Mouse (Mus musculus) common myeloid progenitor, adult 5-6 weeks (primary cell): ENCODE data around the gene Fam72a. TPM values are rescaled to one million over a fixed set of nuclear protein-coding genes. Genes with fewer than 3 reads are reported as not detected.

ENCODE experiments used
- ATAC-seq: replicated peaks from 2 replicates; pipeline ENCODE4 v1.8.0; 2016; ENCODE audit warnings: low read depth, mild to moderate bottlenecking, moderate TSS enrichment, inconsistent platforms; ENCODE audit not compliant: poor library complexity, severe bottlenecking
- total RNA-seq: library from RNA; stranded (forward); fragments of 200-1000, 187-1606 nt; gene quantifications from 2 replicates; pipeline ENCODE4 v1.2.3, GENCODE M21; 2017

Gene Fam72a
- total RNA-seq, 1 experiment from 2014 or later, result 5.8 TPM

DNA sequence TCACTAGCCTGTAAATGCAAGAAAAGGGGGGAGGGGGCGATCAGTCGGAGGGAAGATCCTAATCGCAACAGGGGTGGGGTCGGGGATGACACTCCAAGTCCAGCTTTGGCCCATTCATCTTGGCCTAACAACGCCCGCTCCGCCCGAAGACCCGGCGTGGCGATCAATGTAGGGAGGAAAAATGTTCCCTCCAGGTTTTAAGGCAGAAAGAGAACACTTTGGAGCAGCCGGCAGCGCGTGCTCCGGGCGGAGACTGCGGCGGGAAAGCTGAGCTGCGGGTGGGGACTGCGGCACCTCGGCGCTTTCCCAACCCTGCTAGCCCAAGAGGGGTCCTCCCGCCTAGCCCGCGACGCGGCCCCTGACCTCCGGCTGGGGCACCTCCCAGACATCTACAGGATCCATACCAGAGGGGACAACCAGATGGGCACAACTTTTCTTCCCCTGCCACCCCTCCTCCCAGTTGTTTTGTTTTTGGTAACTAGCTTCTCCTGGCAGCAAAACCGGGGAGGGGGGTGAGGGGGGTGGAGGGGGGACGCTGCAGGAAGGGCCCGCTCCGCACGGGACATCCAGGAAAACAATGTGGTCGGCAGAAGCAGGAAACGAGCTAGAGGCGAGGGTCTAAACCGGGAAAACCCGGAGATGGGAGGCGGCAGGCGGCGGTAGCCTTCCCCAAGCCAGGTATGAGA lies 2.0 kb upstream of the Fam72a start:
- ATAC-seq, result no peak

DNA sequence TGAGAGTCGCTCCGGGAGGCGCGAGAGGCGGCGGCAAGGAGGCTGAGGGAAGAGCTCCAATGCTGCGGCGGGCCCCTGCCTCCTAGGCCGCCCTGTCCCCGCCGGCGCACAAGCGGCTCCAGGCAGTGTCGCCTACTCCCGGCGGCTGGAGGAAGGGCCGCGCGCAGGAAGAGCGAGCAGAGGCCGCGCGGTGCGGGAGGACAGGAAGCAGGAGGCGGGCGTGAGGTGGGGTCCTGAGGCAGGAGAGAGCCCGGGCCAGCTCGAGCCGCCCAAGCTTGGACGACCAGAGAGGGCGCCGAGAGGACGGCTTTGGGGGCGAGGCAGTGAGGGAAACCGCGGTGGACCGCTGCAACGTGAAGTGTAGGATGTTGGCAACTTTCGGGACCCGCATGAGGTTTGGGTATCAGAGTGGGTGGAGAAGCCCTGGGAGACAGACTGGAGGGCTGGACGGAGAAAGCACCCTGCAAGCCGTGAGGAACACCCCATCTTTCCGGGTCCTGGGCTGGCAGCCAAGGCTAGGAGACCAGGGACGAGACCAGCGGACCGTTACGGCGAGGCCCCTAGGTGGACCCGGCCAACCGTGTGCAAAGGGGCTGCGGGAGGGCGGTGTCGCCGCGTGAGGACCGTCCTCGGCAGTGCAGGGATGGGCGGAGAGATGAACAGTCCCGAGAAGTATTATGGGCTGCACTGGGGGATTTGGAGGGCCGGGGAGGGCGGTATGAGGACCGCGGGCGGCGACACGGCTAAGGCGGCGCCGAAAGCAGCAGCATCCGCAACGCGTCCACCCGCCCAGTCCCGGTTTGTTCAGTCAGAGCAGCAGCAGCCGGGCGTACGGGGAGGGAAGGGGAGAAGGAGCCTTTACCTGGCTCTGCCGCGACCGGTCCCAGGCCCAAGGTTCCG lies 1.1 kb upstream of the Fam72a start:
- ATAC-seq, result peak; percentile 3

DNA sequence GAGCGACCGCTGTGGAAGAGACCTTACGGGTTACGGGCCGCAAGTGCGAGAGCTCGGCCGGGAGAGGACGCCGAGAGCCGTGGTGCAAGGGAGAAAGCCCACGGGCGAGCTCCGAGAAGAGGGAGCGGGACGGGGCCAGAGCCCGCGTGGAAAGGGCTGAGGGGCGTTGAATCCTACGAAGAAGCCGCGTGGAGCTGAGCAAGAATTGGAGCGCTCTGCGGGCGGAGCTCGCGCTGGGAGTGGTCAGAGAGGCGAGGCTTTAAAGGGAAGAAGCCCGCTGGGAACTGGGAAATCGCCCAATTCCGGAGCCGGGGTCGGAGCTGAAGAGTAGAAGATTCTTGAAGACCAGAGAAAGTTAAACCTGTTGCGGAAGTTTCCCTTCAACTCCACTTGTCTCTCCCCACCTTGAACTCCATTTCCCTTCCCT lies 391 bp downstream of the Fam72a start:
- ATAC-seq, result peak; percentile 9

DNA sequence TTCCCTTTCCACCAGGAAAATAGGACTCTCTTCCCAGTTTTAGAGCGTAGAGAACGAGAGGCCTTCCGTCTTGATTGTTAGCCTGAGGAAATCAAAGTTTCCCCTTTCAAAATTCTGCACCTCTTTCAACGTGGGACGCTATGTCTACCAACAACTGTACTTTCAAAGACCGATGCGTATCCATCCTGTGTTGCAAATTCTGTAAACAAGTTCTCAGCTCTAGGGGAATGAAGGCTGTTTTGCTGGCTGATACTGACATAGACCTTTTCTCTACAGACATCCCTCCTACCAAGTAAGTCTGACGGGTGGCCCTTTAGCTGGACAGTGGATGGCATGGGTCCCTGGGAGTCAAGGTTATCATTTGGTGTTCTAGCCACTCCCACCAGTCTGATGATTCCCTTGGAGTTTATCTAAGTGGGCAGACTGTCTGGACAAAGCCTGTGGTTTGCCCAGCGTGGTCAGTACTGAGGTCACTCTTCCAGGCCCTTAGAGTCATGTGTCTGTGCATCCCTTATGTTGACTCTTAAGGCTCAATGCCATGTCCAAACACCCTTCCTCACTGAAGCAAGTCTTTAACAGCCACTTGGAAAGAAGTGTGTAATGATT lies 961 bp downstream of the Fam72a start:
- no peak for ATAC-seq

DNA sequence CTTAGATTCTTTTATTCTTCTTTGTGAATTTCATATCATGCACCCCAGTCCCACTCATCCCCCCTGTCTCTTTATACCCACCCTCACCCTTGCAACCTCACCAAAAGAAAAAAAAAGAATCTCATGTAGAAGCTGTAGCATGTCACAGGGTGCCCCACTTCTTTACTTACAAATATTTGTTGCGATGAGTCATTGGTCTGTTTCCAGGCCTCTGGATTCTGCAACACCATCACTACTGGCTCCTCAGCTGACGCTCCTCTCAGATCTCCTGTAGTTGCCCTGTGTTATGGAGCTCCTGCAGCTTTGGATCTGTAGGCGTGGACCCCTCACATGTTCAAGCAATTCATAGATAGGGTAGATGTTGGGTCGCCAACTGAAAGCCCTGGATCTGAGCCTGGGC lies 12.1 kb downstream of the Fam72a start:
- ATAC-seq, result no peak

DNA sequence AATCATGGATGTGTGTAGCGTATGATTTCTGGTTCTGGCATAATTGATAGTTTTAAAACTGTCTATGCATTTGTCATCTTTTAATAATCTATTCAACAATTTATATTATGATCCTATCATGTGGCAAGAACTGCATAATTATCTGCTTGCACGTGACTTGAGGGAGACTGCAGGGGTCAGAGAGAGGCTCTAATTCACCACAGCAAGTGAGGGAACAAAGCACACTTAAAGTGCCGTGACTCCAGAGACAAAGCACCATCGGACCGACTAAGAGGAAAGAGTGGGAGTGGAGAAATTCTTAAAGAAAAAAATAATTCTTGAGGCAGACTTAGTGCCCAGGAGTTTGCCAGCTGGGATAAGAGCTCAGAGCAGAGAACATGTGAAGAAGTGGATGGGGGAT lies 13.1 kb downstream of the Fam72a start:
- no peak for ATAC-seq

DNA sequence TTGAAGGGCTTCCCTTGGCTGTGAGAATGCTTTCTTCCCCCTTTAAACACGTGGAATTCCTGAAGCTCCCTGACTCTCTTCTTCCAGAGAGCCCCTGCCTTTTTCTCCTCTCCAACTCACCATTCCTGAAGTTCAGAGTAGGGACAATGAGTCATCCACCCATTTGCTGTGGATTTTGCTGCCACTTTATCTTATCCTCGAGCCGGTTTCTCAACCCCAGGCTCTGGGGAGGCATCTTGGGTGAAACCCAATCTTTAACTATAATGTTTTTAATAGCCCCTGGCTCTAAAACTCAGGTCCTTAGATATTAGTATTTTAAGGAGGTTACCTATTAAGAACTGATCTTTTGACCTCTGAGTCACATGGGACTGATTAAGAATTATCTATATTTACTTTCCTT lies 13.7 kb downstream of the Fam72a start:
- no peak for ATAC-seq

DNA sequence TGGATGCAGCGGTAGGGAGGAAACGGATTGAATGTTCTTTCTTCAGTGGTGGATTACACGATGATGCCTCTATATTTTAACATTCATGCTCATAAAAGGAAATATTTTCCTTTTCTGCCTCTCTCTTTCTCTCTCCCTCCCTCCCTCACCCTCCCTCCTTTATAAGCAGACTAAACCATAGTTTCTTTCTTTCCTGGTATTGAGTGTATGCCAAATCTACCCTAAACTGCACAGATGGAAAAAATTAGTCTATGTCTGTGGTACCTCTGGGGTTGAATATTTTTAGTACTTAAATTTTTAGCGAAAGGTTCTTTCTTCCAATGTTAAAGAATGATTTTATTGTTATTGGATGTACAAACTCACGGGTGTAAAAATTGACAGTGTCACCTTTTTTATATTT lies 14.2 kb downstream of the Fam72a start:
- no peak for ATAC-seq

DNA sequence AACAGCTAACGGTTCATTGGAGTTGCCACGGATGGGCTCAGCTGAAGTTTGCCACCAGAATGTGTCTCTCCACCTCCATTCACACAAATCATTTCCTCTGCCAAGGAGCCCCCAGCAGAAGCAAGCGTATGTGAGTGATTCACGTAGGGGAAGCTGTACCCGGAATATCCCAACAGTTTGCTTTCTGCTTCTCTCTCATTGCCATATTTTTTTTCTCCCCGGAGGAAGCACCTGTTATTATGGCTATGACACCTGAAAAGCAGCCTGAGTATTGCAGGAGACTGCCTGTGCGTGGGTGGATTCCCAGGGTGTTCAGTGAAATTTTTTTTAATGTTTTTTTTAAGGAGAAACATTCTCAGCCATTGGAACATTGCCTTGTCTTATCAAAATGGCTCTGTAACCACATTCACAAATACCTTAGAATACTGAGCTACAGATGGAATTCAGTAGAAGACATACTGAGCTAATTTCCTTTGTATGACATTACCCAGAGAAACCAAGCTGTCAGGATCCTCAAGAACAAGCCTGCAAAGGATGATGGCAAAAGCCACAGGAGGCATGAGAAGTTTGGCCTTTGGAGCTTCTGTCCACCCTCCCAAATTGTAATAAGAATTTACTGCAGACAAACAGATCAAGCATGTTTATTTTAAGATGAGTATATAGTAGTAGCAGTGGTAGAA lies 16.3 kb downstream of the Fam72a start:
- ATAC-seq, result no peak

DNA sequence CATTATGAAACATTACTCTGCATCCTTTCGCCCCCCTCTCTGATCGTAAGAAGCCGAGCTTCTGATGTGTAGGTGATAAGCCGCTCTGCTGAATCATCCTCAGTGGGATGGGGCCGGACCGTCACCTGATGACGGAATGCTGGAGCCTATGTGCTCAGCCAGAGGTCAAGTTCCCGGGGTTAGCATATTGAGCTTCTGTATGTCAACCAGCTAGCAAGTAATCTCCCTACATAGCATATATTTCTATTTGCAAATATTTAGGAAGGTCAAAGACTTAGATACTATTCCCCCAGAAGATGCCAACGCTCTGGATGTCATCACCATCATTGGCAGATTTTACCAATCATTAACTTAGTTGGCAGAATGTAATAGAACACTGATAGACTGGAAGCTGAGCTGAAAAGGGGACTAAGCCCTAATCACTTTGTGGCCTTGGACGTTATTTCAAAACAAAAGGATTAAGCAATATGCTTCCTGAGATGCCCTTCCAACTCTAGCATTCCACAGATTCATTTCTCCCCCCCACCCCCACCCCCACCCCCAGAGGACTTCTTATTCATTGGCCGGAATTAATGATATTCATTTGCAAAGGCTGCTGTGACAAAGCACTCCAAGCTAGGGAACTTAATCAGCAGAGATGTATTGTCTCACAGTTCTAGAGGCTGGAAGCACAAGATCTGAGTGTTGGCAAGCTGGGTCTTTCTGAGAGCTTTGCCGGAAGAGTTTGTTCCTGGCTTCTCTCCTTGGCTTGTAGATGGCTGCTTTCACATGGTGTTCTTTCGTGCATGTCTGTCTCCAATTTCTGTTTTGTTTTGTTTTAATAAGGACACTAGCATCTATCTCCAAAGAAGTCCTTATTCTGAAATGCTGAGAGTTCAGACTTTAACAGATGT lies 19.3 kb downstream of the Fam72a start:
- ATAC-seq, result no peak

DNA sequence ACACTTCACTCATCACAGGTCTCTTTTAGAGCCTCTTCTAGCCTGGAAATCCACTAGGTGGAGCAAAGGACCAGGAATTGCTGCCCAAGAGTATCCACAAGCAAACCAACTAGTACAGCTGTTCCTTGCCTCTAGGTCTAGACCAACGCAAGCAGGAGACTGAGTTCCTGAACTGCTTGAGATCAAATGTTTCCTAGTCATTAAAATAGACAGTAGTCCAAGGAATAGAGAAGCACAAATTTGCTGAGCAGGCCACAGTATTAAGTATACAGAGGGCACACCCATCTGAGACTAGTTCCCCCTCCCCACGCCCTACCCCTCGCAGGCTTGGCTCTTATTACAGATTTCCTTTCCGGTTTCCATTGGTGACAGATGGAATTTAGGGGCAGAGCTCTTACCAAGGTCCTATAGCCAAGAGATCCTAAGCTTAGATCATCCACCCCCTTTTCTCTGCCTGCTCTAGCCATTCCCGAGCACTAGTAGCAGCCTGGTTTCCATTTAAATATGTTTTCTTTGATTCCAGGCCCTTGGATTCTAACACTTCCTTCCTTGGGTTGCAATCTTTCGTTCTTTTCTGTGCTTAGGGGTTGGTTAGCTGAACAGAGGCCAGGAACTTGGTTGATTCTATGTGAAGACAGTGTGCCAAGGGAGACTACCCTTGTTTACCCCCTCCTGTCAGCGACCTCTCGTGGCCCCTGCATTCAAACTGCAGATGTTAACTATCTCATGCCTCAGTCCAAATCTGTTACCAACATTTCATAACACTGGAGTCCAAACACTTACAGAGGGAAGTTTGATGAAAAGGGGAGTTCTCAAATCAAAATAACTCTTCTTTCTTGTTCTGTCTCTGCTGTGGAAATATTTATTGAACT lies 21.0 kb downstream of the Fam72a start:
- no peak for ATAC-seq

DNA sequence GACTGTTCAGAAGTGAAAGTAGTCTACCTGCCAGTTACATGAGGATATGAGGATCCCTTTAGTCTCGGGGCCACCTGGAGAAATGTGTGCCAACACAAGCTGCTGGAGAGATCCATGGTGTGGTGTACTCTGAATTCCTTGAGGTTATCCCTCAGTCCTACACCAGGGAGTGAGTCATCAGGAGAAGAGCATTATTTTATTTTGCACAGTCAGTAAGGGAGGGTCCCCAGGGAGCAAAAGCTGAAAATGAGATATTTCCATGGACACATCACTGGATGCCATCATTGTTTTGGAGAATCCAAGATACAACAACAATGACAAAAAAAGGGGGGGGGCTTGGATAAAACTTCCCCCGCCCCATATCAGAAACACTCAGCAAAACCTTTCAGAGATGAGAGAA lies 24.3 kb downstream of the Fam72a start:
- no peak for ATAC-seq

DNA sequence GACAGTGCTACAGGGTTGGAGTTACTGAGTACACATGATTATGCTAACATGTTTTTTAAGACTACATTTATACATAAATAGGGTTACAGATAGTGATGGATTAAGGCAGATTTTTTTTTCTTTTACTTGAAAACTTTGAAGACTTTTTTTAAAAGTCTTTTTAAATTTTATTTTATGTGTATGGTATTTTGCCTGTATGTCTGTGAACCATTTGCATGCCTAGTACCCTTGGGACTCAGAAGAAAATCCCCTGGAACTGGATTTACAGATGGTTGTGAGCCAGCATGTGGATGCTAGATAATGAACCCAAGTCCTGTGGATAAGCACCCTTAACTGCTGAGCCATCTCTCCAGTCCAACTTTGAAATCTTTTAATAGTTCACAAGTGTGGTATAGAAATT lies 25.7 kb downstream of the Fam72a start:
- no peak for ATAC-seq

DNA sequence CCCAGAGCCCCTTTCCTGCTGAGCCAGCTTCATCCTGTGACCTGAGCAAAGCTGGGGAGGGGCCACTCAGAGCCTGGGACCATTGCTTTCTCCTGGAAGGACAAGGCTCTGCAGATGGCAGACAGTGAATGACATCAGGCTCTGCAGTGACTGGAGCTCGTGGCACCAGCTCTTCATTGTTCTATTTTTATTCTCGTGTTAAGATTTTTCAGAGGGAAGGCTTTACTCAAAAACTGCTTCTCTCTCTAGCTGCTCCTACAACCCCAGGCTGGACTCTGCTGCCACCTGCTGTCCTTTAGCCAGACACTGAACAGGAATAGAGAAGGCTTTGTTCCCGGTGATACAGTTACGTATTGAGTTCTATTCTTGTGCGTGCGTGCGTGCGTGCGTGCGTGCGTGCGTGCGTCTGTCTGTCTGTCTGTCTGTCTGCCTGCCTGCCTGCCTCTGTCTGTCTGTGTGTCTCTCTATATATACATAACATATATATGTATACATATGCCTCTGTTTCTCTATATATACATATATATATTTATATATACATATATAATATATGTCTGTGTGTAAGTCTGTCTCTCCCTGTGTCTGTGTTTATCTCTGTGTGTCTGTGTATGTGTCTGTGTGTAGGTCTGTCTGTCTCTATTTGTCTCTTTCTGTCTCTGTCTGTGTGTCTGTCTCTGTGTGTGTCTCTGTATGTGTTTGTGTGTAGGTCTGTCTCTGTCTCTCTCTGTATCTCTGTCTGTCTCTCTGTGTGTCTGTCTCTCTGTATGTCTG lies 27.5 kb downstream of the Fam72a start:
- peak; percentile 100 for ATAC-seq

DNA sequence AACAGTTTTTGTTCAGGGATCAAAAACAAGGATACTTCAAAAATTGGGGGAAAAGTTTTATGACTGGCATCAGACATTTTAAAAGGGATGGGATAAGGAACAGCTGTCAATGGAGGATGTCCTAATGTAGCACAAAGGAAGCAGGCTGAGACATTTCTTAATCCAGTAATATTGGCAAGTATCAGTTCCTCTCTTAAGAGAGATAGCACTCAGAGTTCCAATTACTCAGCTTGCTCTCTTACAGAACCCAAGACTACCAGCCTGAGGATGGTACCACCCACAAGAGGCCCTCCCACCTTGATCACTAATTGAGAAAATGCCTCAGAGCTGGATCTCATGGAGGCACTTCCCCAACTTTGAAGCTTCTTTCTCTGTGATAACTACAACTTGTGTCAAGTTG lies 32.8 kb downstream of the Fam72a start:
- ATAC-seq, result no peak

DNA sequence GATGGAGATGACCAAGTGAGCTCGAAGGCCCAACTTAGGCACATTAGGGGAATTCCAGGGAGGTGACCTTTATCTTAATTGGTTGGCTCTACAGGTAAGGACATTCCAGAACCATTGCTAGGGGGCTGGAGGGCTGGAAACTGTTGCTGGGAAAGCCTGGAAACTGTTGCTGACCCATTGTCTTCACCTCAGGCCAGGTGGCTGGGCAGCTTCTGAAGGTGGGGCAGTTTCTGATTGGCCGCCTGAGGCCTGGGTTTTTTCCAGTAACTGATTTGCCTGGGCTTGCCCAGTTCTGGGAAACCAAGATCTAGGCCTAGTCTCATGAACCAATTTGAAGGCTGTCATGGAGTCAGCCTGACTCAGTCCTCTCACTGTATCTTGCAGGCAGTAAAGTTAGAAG lies 34.4 kb downstream of the Fam72a start:
- no peak for ATAC-seq

DNA sequence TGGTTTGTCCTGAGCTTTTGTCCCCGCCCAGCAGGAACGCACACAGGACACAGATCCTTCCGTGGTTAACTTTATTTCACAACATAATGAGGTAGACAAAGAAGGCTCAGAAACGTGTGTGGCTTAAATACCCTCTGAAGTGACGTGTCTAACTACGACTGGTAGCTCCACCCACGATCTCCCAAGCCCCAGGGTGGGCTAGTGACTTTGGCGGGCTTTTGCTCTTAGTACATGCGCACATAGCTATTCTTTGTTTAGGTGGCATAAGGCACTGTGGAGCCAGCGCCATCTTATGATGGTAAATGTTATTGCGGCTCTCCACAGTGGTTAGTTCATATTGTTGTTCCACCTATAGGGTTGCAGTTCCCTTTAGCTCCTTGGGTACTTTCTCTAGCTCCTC lies 38.4 kb downstream of the Fam72a start:
- ATAC-seq, result peak; percentile 78

DNA sequence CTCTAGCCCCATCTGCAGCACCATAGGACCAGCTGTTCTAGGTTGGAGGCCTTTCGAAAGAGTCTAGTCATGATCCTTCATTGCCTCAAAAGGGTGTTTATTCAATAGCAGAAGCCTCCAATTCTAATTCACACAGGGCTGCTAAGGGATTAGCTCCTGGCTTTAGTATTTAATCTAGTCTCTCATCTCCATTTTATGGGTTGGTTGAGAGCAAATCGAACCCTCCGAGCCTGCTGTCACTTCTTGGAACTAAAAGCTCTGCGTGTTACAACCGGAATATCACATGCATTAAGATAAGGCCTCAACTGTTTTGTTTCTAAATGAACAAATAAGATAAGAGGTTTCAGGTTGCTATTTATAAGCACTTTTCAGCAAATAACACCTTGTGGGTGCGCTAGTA lies 42.0 kb downstream of the Fam72a start:
- no peak for ATAC-seq
